ENCODE assay signal across 15 mouse cellular contexts in genomic region chr8:65553376-65554014, GRCm38 (mm10).
A peak's percentile ranks its signal among the peaks of the same experiment; 100 is the strongest.
DNase-seq lines count a peak whose midpoint lies in the region; TF ChIP-seq lines count a peak whose summit lies in the region.
"Had no signal": no experiment of that assay in that cellular context is flagged by ENCODE, and none has a peak within 500 bp of the region (broad histone marks: within the 10 kb centered on the region; RNA-seq: fewer than 3 reads in every experiment).

No protein-coding gene starts in this region.

- H3K9me3 ChIP-seq in CH12.LX (replicated peaks; ENCODE audit: low read length), result no peaks in the 10 kb centered on the region
- H3K9me3 ChIP-seq: G1E had no signal

- no peaks in the 10 kb centered on the region for H3K79me2 ChIP-seq in CH12.LX (replicated peaks; ENCODE audit: control insufficient read depth, extremely low read depth, insufficient read depth, poor library complexity, severe bottlenecking)

- TF ChIP-seq EP300 in CH12.LX (IDR thresholded peaks at IDR 0.05; ENCODE audit: low read length), result no peak

- dilution Hi-C loops in CH12.LX (cut with MboI; ENCODE audit: extremely low pct_ligation_motif_present, extremely low pct_unique_long_range_greater_than_20kb, low sequenced_read_pairs), result no loop called here

- H3K4me3 ChIP-seq in CH12.LX (replicated peaks in 1 of 3; ENCODE audit: low read depth in 2 of 3, low read length in 2 of 3, poor library complexity in 1 of 3), result no peak overlapping the region

- H3K9ac ChIP-seq in CH12.LX (ENCODE audit: insufficient read depth, low read depth), result no peak overlapping the region

- peak; percentile 81 for DNase-seq in CH12.LX (ENCODE audit: extremely low read depth)
- DNase-seq in lung, postnatal 10 days, result no peak
- DNase-seq: adrenal gland, adult 2 months; adrenal gland, adult 8-10 months; adrenal gland, postnatal 10 days; adrenal gland, postnatal 14 days; adrenal gland, postnatal 25 days; adrenal gland, postnatal 36 days; B cell, adult 2 months; cerebellum, adult 11 months; cerebellum, adult 11-12 months; cerebellum, adult 18-20 months; cerebellum, adult 2 months; cerebellum, adult 8-10 months had no signal

- TF ChIP-seq RAD21 in CH12.LX (IDR thresholded peaks at IDR 0.05; ENCODE audit: low read depth, low read length), result no peak

- no peaks in the 10 kb centered on the region for H3K27me3 ChIP-seq in CH12.LX (replicated peaks)

- H3K4me1 ChIP-seq in CH12.LX (ENCODE audit: control insufficient read depth in 1 of 2, insufficient read depth in 2 of 2), result peaks cover 0 to 36% of the 10 kb centered on the region in 2 experiments; a peak in 2 of 4 replicates

- TF ChIP-seq CTCF in CH12.LX (conservative IDR thresholded peaks at IDR 0.05 in 1 of 2, IDR thresholded peaks at IDR 0.05 in 1 of 2; ENCODE audit: low read depth in 2 of 2, low read length in 2 of 2), result no peak

- no peak overlapping the region for H3K27ac ChIP-seq in CH12.LX (ENCODE audit: insufficient read depth, low read depth)

- H3K36me3 ChIP-seq in CH12.LX (replicated peaks in 1 of 2; ENCODE audit: control insufficient read depth in 1 of 2, insufficient read depth in 1 of 2, low read length in 1 of 2), result no peaks in the 10 kb centered on the region
- H3K36me3 ChIP-seq: G1E had no signal

- peak; percentile 69 for TF ChIP-seq POLR2A in CH12.LX (IDR thresholded peaks at IDR 0.05; ENCODE audit: low read depth, low read length)

- in situ Hi-C loops in CH12.LX (cut with MboI; ENCODE audit: low pct_ligation_motif_present, low pct_unique_long_range_greater_than_20kb, low sequenced_read_pairs), result no loop called here

- H3K4me2 ChIP-seq in CH12.LX (ENCODE audit: insufficient read depth, low read depth, poor library complexity, severe bottlenecking), result no peak overlapping the region

TF ChIP-seq in CH12.LX, 34 proteins besides CTCF, POLR2A, EP300 and RAD21:
- TF ChIP-seq TBP (conservative IDR thresholded peaks at IDR 0.05; ENCODE audit: low read depth, low read length) (peak; percentile 95), POLR2AphosphoS2 (IDR thresholded peaks at IDR 0.05; ENCODE audit: low read depth, low read length) (peak; percentile 36; the same call in 1 of the 2 replicates), ZC3H11A (IDR thresholded peaks at IDR 0.05; ENCODE audit: low read depth, low read length) (no peak), ETS1 (conservative IDR thresholded peaks at IDR 0.05; ENCODE audit: low read depth, low read length) (peak; percentile 21; the same call in 1 of the 2 replicates), IRF4 (IDR thresholded peaks at IDR 0.05; ENCODE audit: low read depth, low read length) (no peak), ZMIZ1 (IDR thresholded peaks at IDR 0.05; ENCODE audit: low read depth, low read length) (peak; percentile 99), PAX5 (IDR thresholded peaks at IDR 0.05; ENCODE audit: low read length) (no peak)
